Mouse (Mus musculus) forebrain, postnatal 0 days (tissue): ENCODE data around the gene Stpg3. TPM values are rescaled to one million over a fixed set of nuclear protein-coding genes. Genes with fewer than 3 reads are reported as not detected.

Source experiments
- ATAC-seq: fragments of 200-750 bp; cut with Nextera tagmentation; 2 replicates; pipeline ENCODE4 v1.8.0; 2017; ENCODE audit warnings: mild to moderate bottlenecking, moderate library complexity
- DNase-seq: peaks from one replicate; pipeline ENCODE4 v3.0.0-alpha.2; 2015
- H3K27ac ChIP-seq: fragments of 300-500 bp; sonication (generic); 2 replicates; pipeline ENCODE4 v1.5.1; 2014; ENCODE audit warnings: low read depth, mild to moderate bottlenecking, antibody characterized with exemption, low read length, moderate library complexity, mixed read lengths
- H3K27me3 ChIP-seq: fragments of 300-500 bp; sonication (generic); 2 replicates; pipeline ENCODE4 v1.6.1; 2014; ENCODE audit warnings: mild to moderate bottlenecking, low read length, mixed read lengths; ENCODE audit not compliant: insufficient read depth
- H3K36me3 ChIP-seq: fragments of 300-500 bp; sonication (generic); 2 replicates; pipeline ENCODE4 v1.6.1; 2014; ENCODE audit warnings: mild to moderate bottlenecking, moderate library complexity; ENCODE audit not compliant: insufficient read depth
- H3K4me1 ChIP-seq: fragments of 300-500 bp; sonication (generic); 2 replicates; pipeline ENCODE4 v1.6.1; 2014; ENCODE audit warnings: antibody characterized with exemption; ENCODE audit not compliant: insufficient read depth
- H3K4me2 ChIP-seq: fragments of 300-500 bp; sonication (generic); 2 replicates; pipeline ENCODE4 v1.6.1; 2014; ENCODE audit warnings: low read depth, mild to moderate bottlenecking, moderate library complexity
- H3K4me3 ChIP-seq: fragments of 300-500 bp; sonication (generic); 2 replicates; pipeline ENCODE4 v1.5.1; 2014; ENCODE audit warnings: low read depth, low read length, mixed read lengths
- H3K9ac ChIP-seq: fragments of 300-500 bp; sonication (generic); 2 replicates; pipeline ENCODE4 v1.6.1; 2014; ENCODE audit warnings: mild to moderate bottlenecking
- H3K9me3 ChIP-seq: fragments of 300-500 bp; sonication (generic); 2 replicates; pipeline ENCODE4 v1.6.1; 2016; ENCODE audit warnings: low read length
- CTCF ChIP-seq: sonication (generic); IDR thresholded peaks from 2 replicates; pipeline ENCODE4 v1.5.1; 2016; ENCODE audit warnings: antibody characterized with exemption, control low read depth, low read depth
- WGBS: fragments of 180-500 bp; shearing (Covaris S2); extraction: QIAGEN DNeasy Blood & Tissue Kit; methylation state at CpG from one replicate; pipeline ENCODE4 v1.1.7; 2014; 5-methylcytosine and 5-hydroxymethylcytosine counted together
- polyA plus RNA-seq: library from polyadenylated mRNA; unstranded; fragments of >200 nt; fragmentation: Nextera tagmentation; extraction: Ambion mirVana; gene quantifications from 2 replicates; pipeline ENCODE4 v1.2.1, GENCODE M21; 2015
- total RNA-seq: library from RNA; depleted of rRNA; stranded (reverse); fragments of >200 nt; gene quantifications from 2 replicates; pipeline ENCODE4 v1.2.3, GENCODE M21; 2014

The Stpg3 gene
- total and polyA plus RNA-seq, 2 experiments from 2014 or later, result not detected

- H3K9me3 ChIP-seq, result no peaks in the 10 kb centered on the region
- peaks cover 27% of the 10 kb centered on the region for H3K36me3 ChIP-seq
- DNase-seq, result no peak
- H3K4me1 ChIP-seq, result no peaks in the 10 kb centered on the region
- H3K4me2 ChIP-seq, result no peak overlapping the region
- no peak for ATAC-seq
- TF ChIP-seq CTCF, result no peak
- no peak overlapping the region for H3K27ac ChIP-seq
- no peak overlapping the region for H3K9ac ChIP-seq
- WGBS, result 28% methylated on average over 55 of the region's 55 CpGs
- no peak overlapping the region for H3K4me3 ChIP-seq
- peaks cover 6% of the 10 kb centered on the region; the same call in 1 of the 2 replicates for H3K27me3 ChIP-seq
These were observed 19.0 kb downstream of the Stpg3 start for GRCm38 (mm10) chr2:25195211-25196156.

- no peak for DNase-seq
- Histone ChIP-seq H3K9me3 (no peaks in the 10 kb centered on the region), H3K27ac (no peak overlapping the region), H3K4me1 (no peaks in the 10 kb centered on the region), H3K9ac (no peak overlapping the region), H3K36me3 (peaks cover 18% of the 10 kb centered on the region), H3K4me3 (no peak overlapping the region), H3K4me2 (no peak overlapping the region), H3K27me3 (peaks cover 6% of the 10 kb centered on the region; the same call in 1 of the 2 replicates)
- ATAC-seq, result no peak
- TF ChIP-seq CTCF, result no peak
- WGBS, result 84% methylated on average over 17 of the region's 17 CpGs
These were observed 19.8 kb downstream of the Stpg3 start for GRCm38 (mm10) chr2:25194486-25195171.

GRCm38 (mm10) chr2:25194006-25194405, 20.4 kb downstream of the Stpg3 start:
- 77% methylated on average over 5 of the region's 5 CpGs for WGBS
- Histone ChIP-seq H3K27ac (no peak overlapping the region), H3K4me3 (no peak overlapping the region), H3K9ac (no peak overlapping the region), H3K36me3 (peaks cover 12% of the 10 kb centered on the region), H3K4me2 (no peak overlapping the region), H3K4me1 (no peaks in the 10 kb centered on the region), H3K9me3 (no peaks in the 10 kb centered on the region), H3K27me3 (peaks cover 6% of the 10 kb centered on the region; the same call in 1 of the 2 replicates)
- TF ChIP-seq CTCF, result no peak
- ATAC-seq (no peak), DNase-seq (no peak)

- WGBS, result 2% methylated on average over 6 of the region's 6 CpGs
- Histone ChIP-seq H3K4me2 (no peak overlapping the region), H3K9me3 (no peaks in the 10 kb centered on the region), H3K4me1 (no peaks in the 10 kb centered on the region), H3K4me3 (no peak overlapping the region), H3K9ac (no peak overlapping the region), H3K27ac (no peak overlapping the region), H3K36me3 (peaks cover 6% of the 10 kb centered on the region), H3K27me3 (peaks cover 6% of the 10 kb centered on the region; the same call in 1 of the 2 replicates)
- DNase-seq (peak; percentile 87), ATAC-seq (peak; percentile 87)
- peak; percentile 97 for TF ChIP-seq CTCF
These were observed 21.1 kb downstream of the Stpg3 start for GRCm38 (mm10) chr2:25193330-25193770.

GRCm38 (mm10) chr2:25187841-25188240, 26.6 kb downstream of the Stpg3 start:
- H3K4me1 ChIP-seq, result 0 out of 2 replicates have a peak, but pooled peaks cover 6% of the 10 kb centered on the region
- no peak for ATAC-seq
- H3K9me3 ChIP-seq, result no peaks in the 10 kb centered on the region
- 85% methylated on average over 6 of the region's 6 CpGs for WGBS
- no peak for TF ChIP-seq CTCF
- no peak overlapping the region for H3K4me2 ChIP-seq
- H3K27ac ChIP-seq, result no peak overlapping the region
- no peaks in the 10 kb centered on the region for H3K36me3 ChIP-seq
- no peak for DNase-seq
- H3K4me3 ChIP-seq, result no peak overlapping the region
- H3K9ac ChIP-seq, result no peak overlapping the region
- no peaks in the 10 kb centered on the region for H3K27me3 ChIP-seq

- peak overlapping the region; percentile 52 for H3K4me3 ChIP-seq
These were observed 27.9 kb downstream of the Stpg3 start for GRCm38 (mm10) chr2:25186575-25186930.

More at GRCm38 (mm10) chr2:25186575-25186930, 27.9 kb downstream of the Stpg3 start:
- Histone ChIP-seq H3K9me3 (no peaks in the 10 kb centered on the region), H3K27ac (no peak overlapping the region), H3K4me2 (peak overlapping the region; percentile 83), H3K36me3 (no peaks in the 10 kb centered on the region), H3K27me3 (no peaks in the 10 kb centered on the region), H3K4me1 (0 out of 2 replicates have a peak, but pooled peaks cover 13% of the 10 kb centered on the region), H3K9ac (0 out of 2 replicates have a peak overlapping the region, but pooled peaks have one; percentile 77)
- ATAC-seq, result 0 out of 2 replicates have a peak, but pooled peaks have one; percentile 3
- no peak for TF ChIP-seq CTCF
- 26% methylated on average over 5 of the region's 5 CpGs for WGBS
- DNase-seq, result no peak
